Mouse (Mus musculus): Measurements from ENCODE around the gene Olfr1278. TPM values are rescaled to one million over a fixed set of nuclear protein-coding genes. Genes with fewer than 3 reads are reported as not detected.
"Not testable (repeated sequence)": the region's sequence is repeated elsewhere in the genome, so short reads cannot be mapped to it uniquely, and the experiment has no call there.

The Olfr1278 gene
- not detected for polyA plus RNA-seq (2017; shearing (Covaris generic))

DNA sequence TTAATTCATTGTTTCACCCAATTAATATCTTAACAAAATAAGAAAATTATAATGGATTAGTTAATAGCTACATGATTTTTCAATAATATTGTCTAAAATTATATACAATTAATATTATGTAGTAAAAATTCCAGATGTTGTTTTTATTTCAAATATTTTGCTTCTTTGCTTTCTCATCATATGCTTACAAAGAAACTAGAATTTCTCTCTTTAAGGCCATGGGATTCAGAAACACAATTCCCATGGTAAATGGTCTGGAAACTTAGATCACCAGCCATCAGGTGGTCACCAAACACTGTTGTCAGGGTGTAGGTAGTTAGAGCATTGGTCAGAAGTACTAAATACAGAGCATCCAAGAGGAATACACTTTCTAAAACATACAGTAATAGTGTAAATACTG, at the start of gene Olfr1278:
Gene Olfr1278 (plus strand): TSS at position 301 of the 400 bp plus-strand sequence.
- no peak for ATAC-seq

DNA sequence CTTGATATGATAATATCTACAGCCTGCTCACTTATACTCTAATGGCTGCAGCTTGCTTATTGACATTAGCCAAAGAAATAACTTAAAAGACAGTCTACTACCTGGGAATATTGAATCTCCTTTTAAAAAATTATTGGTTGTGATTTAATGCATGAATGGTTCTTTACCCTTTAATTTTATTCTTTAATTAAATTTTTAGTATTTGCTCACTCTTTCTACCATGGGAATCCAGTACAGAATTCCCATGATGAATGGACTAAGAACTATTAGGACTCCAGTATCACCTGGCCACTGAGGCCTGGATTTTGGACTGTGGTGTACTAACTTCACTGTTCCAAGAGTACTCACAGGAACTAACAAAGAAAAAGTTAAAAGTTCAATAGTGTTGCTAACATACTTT, 35.7 kb upstream of the Olfr1278 start, which contains the start of gene Olfr1276:
Gene Olfr1276 (plus strand): TSS at position 301 of the 400 bp plus-strand sequence.
- no peak for ATAC-seq

- no peak for ATAC-seq
Observed at GRCm38 (mm10) chr2:111274006-111274405, 15.9 kb upstream of the Olfr1278 start, which contains the start of gene Olfr1277. Gene Olfr1277, minus strand, starts transcription at chr2:111274106.

GRCm38 (mm10) chr2:111298541-111298940, 8.6 kb downstream of the Olfr1278 start:
- ATAC-seq: no peak

DNA sequence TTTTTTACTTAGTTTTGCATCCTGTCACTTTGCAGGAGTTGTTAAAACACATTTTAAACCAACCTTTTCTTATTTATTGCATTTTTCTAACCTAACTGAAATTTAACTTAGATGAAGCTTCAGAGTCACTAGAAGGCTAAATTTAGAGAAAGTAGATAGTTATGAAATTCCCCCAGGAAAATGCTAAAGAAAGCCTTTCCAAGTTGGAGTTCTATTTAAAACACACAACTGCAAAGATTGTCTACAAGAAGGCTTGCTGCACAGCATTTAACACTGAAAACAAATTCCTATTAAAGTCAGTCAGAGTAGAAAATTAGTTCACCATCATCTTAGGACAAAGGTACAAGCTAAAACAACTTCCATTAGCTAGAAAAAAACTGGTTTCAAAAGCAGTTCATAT, 10.4 kb downstream of the Olfr1278 start, which contains the start of gene Olfr1279:
Gene Olfr1279 (plus strand): TSS at position 262 of the 400 bp plus-strand sequence.
- ATAC-seq: no peak

DNA sequence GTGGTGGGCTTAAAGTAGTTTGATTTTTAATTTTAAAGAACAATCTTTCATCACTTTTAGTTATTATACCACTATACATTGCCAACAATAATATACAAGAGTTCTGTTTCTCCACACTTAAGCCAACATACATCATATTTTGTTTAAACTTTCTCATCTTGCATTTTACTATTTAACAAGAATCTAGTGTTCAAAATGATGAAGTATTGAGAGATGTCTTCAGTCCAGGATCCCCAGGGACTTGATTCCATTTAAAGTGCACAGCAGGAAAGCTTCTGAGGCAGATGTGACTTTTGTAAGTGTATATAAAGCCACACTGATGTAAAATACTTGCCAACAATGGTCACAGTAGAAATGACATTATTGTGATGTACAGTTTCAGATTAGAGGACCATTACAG, 23.8 kb downstream of the Olfr1278 start, which contains the start of gene Olfr1280:
Gene Olfr1280 (plus strand): TSS at position 301 of the 400 bp plus-strand sequence.
- no peak for ATAC-seq

DNA sequence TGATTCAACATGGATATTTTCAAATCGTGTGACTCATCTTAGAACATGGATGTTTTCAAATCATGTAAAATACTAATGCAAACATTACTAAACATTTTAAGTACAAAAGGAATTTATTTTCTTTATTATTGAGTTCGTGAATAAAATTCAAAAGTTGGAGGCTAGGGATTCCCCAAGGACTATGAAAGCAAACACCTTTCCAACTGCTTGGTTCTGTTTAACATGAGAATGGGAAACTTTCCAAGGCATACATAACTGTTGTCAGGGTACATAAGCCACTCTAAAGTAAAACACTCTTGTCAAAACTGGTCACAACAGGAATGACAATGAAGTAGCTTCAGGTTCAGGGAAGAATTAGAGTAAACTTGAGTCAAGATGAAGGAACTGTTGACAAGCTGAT, 36.3 kb downstream of the Olfr1278 start, which contains the start of gene Olfr1281:
Gene Olfr1281 (plus strand): TSS at position 301 of the 400 bp plus-strand sequence.
- no peak for ATAC-seq

DNA sequence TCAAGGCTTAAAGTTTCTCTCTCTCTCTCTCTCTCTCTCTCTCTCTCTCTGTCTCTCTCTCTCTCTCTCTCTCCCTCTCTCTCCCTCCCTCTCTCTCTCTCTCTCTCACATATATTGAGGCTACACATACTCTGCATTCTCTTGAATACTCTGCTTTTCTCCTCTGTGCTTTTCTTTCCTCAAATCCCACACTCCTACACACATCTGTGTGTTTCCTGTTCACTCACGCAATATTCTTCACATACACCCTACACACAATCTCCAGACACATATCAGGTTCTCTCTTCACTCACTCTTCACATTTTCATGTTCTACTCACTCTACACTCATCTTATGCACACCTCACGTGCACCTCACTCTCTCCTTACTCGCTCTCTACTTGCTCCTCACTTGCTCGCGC, 43.8 kb downstream of the Olfr1278 start:
- ATAC-seq: not testable (repeated sequence)

- ATAC-seq: no peak
Observed at GRCm38 (mm10) chr2:111335976-111336375, 46.0 kb downstream of the Olfr1278 start, which contains the start of gene Olfr1282. Gene Olfr1282, minus strand, starts transcription at chr2:111336076.

Other genes starting within 250 kb of the Olfr1278 start
- not detected for gene Gm13941, start 184.2 kb upstream of the Olfr1278 start, polyA plus RNA-seq (2017; shearing (Covaris generic))
- gene Gm15130, start 137.2 kb upstream of the Olfr1278 start, polyA plus RNA-seq (2017; shearing (Covaris generic)): not detected
- not detected for gene 4930430A15Rik, start 60.5 kb upstream of the Olfr1278 start, polyA plus RNA-seq (2017; shearing (Covaris generic))
- gene Olfr1275, start 54.9 kb upstream of the Olfr1278 start, polyA plus RNA-seq (2017; shearing (Covaris generic)): not detected
- not detected for gene Olfr1276, start 35.6 kb upstream of the Olfr1278 start, polyA plus RNA-seq (2017; shearing (Covaris generic))
- not detected for gene Olfr1277, start 16.0 kb upstream of the Olfr1278 start, polyA plus RNA-seq (2017; shearing (Covaris generic))
- not detected for gene Olfr1279, start 10.5 kb downstream of the Olfr1278 start, polyA plus RNA-seq (2017; shearing (Covaris generic))
- not detected for gene Olfr1280, start 23.9 kb downstream of the Olfr1278 start, polyA plus RNA-seq (2017; shearing (Covaris generic))
- not detected for gene Olfr1281, start 36.4 kb downstream of the Olfr1278 start, polyA plus RNA-seq (2017; shearing (Covaris generic))
- not detected for gene Olfr1282, start 45.9 kb downstream of the Olfr1278 start, polyA plus RNA-seq (2017; shearing (Covaris generic))
- gene Olfr1283, start 76.7 kb downstream of the Olfr1278 start, polyA plus RNA-seq (2017; shearing (Covaris generic)): not detected
- gene Olfr1284, start 85.4 kb downstream of the Olfr1278 start, polyA plus RNA-seq (2017; shearing (Covaris generic)): not detected
- gene Olfr1286, start 133.0 kb downstream of the Olfr1278 start, polyA plus RNA-seq (2017; shearing (Covaris generic)): not detected
- not detected for gene Olfr1287, start 159.0 kb downstream of the Olfr1278 start, polyA plus RNA-seq (2017; shearing (Covaris generic))
- gene Olfr1288, start 184.0 kb downstream of the Olfr1278 start, polyA plus RNA-seq (2017; shearing (Covaris generic)): not detected
- gene Olfr1289, start 190.7 kb downstream of the Olfr1278 start, polyA plus RNA-seq (2017; shearing (Covaris generic)): not detected
- gene Olfr1290, start 203.7 kb downstream of the Olfr1278 start, polyA plus RNA-seq (2017; shearing (Covaris generic)): not detected
- gene Olfr1291-ps1, start 207.0 kb downstream of the Olfr1278 start, polyA plus RNA-seq (2017; shearing (Covaris generic)): under 1 TPM in 1 of 3 experiments, not detected in 2; 0.07 TPM
- not detected for gene Olfr1293-ps, start 235.1 kb downstream of the Olfr1278 start, polyA plus RNA-seq (2017; shearing (Covaris generic))

All from inflammation-experienced regulatory T-cells, adult 6 months (primary cell).